Mouse (Mus musculus) hindbrain, embryonic 10.5 days (tissue): ENCODE data around the gene Ttbk2. TPM values are rescaled to one million over a fixed set of nuclear protein-coding genes. Genes with fewer than 3 reads are reported as not detected.

Source experiments
- DNase-seq: peaks from one replicate; pipeline ENCODE4 v3.0.0-alpha.2; 2017; ENCODE audit warnings: low spot score
- H3K27ac ChIP-seq: fragments of 300-500 bp; sonication (generic); 2 replicates; pipeline ENCODE4 v1.5.1; 2016; ENCODE audit warnings: mild to moderate bottlenecking, moderate library complexity
- H3K27me3 ChIP-seq: fragments of 300-500 bp; sonication (generic); 2 replicates; pipeline ENCODE4 v1.6.1; 2016; ENCODE audit warnings: mild to moderate bottlenecking; ENCODE audit not compliant: poor library complexity, insufficient read depth, severe bottlenecking
- H3K36me3 ChIP-seq: fragments of 300-500 bp; sonication (generic); 2 replicates; pipeline ENCODE4 v1.6.1; 2016; ENCODE audit warnings: mild to moderate bottlenecking, moderate library complexity
- H3K4me1 ChIP-seq: fragments of 300-500 bp; sonication (generic); replicated peaks from 2 replicates; pipeline ENCODE4 v1.6.1; 2016; ENCODE audit warnings: mild to moderate bottlenecking
- H3K4me3 ChIP-seq: fragments of 300-500 bp; sonication (generic); 2 replicates; pipeline ENCODE4 v1.5.1; 2016; ENCODE audit warnings: mild to moderate bottlenecking, moderate library complexity
- H3K9me3 ChIP-seq: fragments of 300-500 bp; sonication (generic); 2 replicates; pipeline ENCODE4 v1.6.1; 2016; ENCODE audit warnings: mild to moderate bottlenecking, moderate library complexity
- WGBS: fragments of 180-500 bp; shearing (Covaris S2); methylation state at CpG from one replicate; pipeline ENCODE4 v1.1.7; 2016; 5-methylcytosine and 5-hydroxymethylcytosine counted together
- polyA plus RNA-seq: library from polyadenylated mRNA; unstranded; fragments of >200 nt; fragmentation: Nextera tagmentation; extraction: Ambion mirVana; gene quantifications from 2 replicates; pipeline ENCODE4 v1.2.1, GENCODE M21; 2016

Ttbk2 gene
- polyA plus RNA-seq, 1 experiment from 2014 or later = 5.6 TPM

DNA sequence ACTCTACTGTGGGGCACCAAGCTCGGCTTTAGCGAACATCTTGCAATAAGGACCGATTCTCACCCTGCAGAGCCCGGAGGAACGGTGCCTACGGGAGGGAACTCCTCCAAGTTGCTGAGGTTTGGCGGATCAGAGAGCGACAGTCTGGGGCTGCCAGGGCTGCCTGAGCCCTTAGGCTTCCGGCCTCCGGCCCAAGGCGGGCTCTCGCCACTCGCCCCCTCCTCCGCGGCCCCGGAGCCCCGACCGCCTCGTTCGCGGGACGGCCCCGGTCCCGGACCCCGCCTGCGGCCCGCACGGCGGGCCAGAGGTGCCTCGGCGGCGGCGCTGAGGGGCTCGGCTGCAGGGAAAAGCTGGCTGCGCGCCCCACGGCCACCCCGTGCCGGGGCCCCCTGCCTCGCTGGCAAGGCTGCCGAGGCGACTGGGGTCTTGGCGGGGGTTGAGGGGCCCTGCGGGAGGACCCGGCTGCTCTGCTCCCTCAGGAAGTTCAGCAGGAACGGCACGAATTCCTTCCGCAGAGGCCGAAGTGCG is 119.7 kb downstream of the Ttbk2 start:
- under 1% methylated on average over 50 of the region's 50 CpGs for WGBS
- Histone ChIP-seq H3K27ac (peak overlapping the region; percentile 94), H3K9me3 (no peaks in the 10 kb centered on the region), H3K4me3 (peak overlapping the region; percentile 99), H3K27me3 (no peaks in the 10 kb centered on the region), H3K36me3 (peaks cover 31% of the 10 kb centered on the region), H3K4me1 (peaks cover 36% of the 10 kb centered on the region)
- no peak for DNase-seq

DNA sequence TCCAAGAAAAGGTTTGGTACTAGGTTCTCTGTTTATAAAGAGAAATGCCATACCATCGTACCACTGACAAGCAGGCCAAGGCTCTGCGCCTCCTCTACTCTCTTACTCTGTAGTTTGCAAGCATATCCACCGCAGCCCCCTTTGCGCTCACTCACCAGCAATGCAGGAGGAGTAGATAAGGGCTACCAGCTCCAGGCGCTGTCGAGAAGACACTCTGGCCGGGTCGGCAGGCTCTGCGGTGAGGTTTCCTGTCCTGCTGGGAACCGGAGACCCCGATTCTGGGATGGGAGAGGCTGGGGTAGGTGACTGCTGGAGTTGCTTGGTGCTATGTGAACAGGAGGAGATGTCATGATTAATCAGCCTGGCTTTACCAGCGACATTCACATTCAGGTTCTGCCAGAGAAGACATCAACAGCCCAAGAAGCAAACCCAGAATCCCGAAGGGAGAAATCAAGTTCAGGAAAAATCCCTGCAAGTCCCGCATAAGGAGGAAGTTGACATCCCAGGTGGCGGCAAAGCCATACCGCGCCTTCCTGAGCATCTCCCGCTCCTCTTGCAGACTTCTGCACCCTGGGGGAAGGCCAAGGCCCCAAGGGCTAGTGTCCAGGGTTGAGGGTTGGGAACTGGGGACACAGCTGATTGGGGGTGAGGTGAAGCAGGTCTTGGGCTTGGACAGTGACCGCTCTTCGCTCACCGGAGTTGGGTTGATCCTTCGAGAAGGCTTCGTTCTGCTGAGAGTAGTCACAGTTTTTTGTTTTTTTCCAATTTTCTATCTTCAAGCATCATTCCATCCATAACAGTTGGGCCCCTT is 120.4 kb downstream of the Ttbk2 start:
- peak overlapping the region; percentile 94 for H3K27ac ChIP-seq
- H3K4me3 ChIP-seq = peak overlapping the region; percentile 99
- H3K36me3 ChIP-seq = peaks cover 38% of the 10 kb centered on the region
- no peaks in the 10 kb centered on the region for H3K9me3 ChIP-seq
- no peaks in the 10 kb centered on the region for H3K27me3 ChIP-seq
- H3K4me1 ChIP-seq = peaks cover 36% of the 10 kb centered on the region
- peak; percentile 19 for DNase-seq
- 10% methylated on average over 23 of the region's 23 CpGs for WGBS

GRCm38 (mm10) chr2:120724176-120724575 is 126.2 kb downstream of the Ttbk2 start:
- peaks cover 10% of the 10 kb centered on the region for H3K4me1 ChIP-seq
- no peak overlapping the region for H3K4me3 ChIP-seq
- 90% methylated on average over 6 of the region's 6 CpGs for WGBS
- no peak overlapping the region for H3K27ac ChIP-seq
- H3K36me3 ChIP-seq = peaks cover 94% of the 10 kb centered on the region
- no peak for DNase-seq
- no peaks in the 10 kb centered on the region for H3K9me3 ChIP-seq
- no peaks in the 10 kb centered on the region for H3K27me3 ChIP-seq

DNA sequence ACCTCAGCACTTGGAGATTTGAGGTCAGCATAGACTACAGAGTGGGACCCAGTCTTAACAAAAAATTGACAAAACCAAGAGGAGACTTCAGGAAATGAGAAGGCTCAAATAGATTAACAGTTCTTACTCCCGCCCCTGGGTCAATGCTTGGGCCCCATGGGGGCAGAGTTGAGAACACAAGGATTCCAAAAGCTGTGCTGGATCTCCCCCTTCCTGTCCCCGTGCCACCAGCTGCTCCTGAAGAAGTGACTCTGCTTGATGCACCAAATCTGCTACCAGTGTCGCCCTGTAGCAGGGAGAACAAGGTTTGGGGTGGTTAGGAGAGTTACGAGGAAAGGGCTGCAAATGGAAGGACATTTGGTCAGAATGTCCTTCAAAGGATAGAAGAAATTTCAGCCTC is 126.8 kb downstream of the Ttbk2 start:
- Histone ChIP-seq H3K9me3 (no peaks in the 10 kb centered on the region), H3K27ac (no peak overlapping the region), H3K27me3 (no peaks in the 10 kb centered on the region), H3K36me3 (peaks cover 98% of the 10 kb centered on the region), H3K4me1 (peaks cover 4% of the 10 kb centered on the region), H3K4me3 (no peak overlapping the region)
- 84% methylated on average over 4 of the region's 4 CpGs for WGBS
- no peak for DNase-seq

- DNase-seq = no peak
These were observed 127.9 kb downstream of the Ttbk2 start for GRCm38 (mm10) chr2:120722491-120722890.

DNA sequence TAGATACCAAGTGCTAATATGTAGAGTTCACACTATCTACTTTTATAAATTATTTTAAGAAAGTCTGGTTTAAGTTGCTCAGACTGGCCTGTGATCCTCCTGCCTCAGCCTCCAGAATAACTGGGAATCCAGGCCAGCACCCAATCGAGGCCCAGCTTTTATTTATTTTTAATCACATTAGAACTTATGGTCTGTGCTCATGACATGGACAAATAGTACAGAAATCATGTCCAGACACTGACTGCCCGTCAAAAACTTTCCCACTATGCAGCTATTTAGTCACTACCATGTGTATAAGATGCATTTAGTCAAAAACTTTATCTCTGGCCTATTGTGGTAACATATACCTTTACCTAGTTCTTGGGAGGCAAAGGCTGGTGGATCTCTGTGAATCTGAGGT is 128.5 kb downstream of the Ttbk2 start:
- Histone ChIP-seq H3K9me3 (no peaks in the 10 kb centered on the region), H3K4me3 (no peak overlapping the region), H3K27ac (no peak overlapping the region), H3K36me3 (peaks cover 98% of the 10 kb centered on the region), H3K27me3 (no peaks in the 10 kb centered on the region), H3K4me1 (no peaks in the 10 kb centered on the region)
- 89% methylated on average over 2 of the region's 2 CpGs for WGBS
- DNase-seq = no peak

More at GRCm38 (mm10) chr2:120722491-120722890, 127.9 kb downstream of the Ttbk2 start:
- Histone ChIP-seq H3K36me3 (peaks cover 98% of the 10 kb centered on the region), H3K4me3 (no peak overlapping the region), H3K4me1 (no peaks in the 10 kb centered on the region), H3K9me3 (no peaks in the 10 kb centered on the region), H3K27me3 (no peaks in the 10 kb centered on the region), H3K27ac (no peak overlapping the region)
- WGBS = 84% methylated on average over 8 of the region's 8 CpGs

- Histone ChIP-seq H3K36me3 (peaks cover 98% of the 10 kb centered on the region), H3K9me3 (no peaks in the 10 kb centered on the region), H3K4me3 (no peak overlapping the region), H3K4me1 (no peaks in the 10 kb centered on the region), H3K27me3 (no peaks in the 10 kb centered on the region), H3K27ac (no peak overlapping the region)
- DNase-seq = no peak
- WGBS = 94% methylated on average over 6 of the region's 6 CpGs
These were observed 129.6 kb downstream of the Ttbk2 start for GRCm38 (mm10) chr2:120720821-120721220.

DNA sequence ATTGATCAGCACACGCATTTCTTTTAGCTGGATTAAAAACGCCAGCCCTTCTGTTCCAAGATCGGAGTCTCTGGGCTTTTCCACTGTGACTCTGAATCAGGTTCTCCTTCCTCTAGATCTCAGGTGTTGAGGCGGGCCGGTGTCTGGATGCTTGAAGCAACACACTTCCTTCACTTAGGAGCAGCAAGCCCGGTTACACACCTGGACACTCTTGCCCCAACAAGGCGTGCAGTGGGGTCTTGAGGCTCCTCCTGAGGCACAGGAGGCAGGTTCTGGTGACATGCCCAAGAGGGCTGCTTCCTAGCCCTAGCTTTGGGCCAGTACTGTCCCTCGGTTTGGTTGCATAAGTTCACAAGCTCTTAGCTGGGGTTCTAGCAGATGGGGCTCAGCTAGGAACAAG is 131.9 kb downstream of the Ttbk2 start:
- WGBS = 94% methylated on average over 8 of the region's 8 CpGs
- no peaks in the 10 kb centered on the region for H3K27me3 ChIP-seq
- H3K9me3 ChIP-seq = no peaks in the 10 kb centered on the region
- no peaks in the 10 kb centered on the region for H3K4me1 ChIP-seq
- peaks cover 98% of the 10 kb centered on the region for H3K36me3 ChIP-seq
- H3K27ac ChIP-seq = no peak overlapping the region
- no peak overlapping the region for H3K4me3 ChIP-seq
- DNase-seq = no peak

DNA sequence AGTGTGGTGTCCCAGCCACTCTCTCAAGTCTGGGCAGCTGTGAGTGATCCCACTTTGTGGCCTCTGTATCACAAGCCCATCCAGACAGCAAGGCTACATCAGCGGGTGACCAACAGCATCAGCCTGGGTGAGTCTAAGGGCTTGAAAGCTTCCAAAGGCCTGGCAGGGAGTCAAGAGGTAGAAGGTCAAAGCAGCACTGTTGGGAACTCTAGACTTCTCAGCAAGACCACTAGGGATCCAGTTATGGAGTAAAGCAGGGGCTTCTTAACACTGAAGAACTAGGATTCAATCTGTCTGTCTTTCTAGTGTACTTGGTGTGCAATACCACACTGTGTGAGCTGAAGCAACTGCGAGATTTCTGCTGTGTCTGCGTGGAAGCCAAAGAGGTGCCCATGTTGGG is 137.0 kb downstream of the Ttbk2 start:
- H3K9me3 ChIP-seq = no peaks in the 10 kb centered on the region
- no peak overlapping the region for H3K27ac ChIP-seq
- H3K36me3 ChIP-seq = peaks cover 79% of the 10 kb centered on the region
- no peaks in the 10 kb centered on the region for H3K4me1 ChIP-seq
- DNase-seq = no peak
- no peaks in the 10 kb centered on the region for H3K27me3 ChIP-seq
- 96% methylated on average over 3 of the region's 3 CpGs for WGBS
- no peak overlapping the region for H3K4me3 ChIP-seq

DNA sequence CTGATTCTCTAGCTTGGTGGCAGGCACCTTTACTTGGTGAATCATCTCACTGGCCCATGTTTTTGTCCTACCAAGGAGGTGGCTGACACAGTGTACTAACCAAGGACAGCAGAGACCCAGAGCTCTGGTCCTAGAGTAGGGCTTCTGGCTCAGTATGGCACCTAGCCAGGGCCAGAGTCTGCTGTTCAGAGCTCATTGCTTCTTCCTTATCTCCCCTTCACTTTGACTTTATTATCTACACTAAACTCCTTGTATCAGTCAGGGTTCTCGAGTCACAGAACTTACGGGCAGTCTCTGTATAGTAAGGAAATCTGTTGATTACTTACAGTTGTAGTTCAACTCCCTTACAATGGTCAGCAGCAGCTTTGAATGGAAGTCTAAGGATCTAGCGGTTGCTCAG is 139.5 kb downstream of the Ttbk2 start:
- H3K36me3 ChIP-seq = peaks cover 54% of the 10 kb centered on the region
- no peak overlapping the region for H3K27ac ChIP-seq
- no peaks in the 10 kb centered on the region for H3K27me3 ChIP-seq
- no peaks in the 10 kb centered on the region for H3K9me3 ChIP-seq
- no peak for DNase-seq
- WGBS = 92% methylated on average over 3 of the region's 3 CpGs
- H3K4me1 ChIP-seq = no peaks in the 10 kb centered on the region
- no peak overlapping the region for H3K4me3 ChIP-seq

DNA sequence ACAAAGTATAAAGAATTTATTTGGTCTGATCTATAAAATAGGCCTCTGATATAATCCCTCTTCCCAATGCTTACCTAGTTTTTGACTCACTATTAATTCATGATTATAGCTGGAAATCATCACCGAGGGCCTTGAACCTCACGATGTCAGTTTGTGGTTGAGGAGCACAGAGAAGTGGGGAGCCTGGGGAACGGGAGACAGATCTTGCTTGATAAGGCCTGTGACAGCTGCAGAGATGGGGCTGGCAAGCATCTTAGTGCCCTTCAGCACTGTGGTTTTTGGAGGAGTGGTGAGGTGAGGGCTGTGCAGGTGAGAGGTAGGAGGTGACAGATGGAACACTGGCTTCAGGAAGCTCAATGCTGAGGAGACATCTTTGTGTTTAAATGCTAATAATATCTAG is 140.2 kb downstream of the Ttbk2 start:
- H3K27ac ChIP-seq = no peak overlapping the region
- no peaks in the 10 kb centered on the region for H3K27me3 ChIP-seq
- WGBS = 91% methylated on average over 3 of the region's 3 CpGs
- H3K36me3 ChIP-seq = peaks cover 46% of the 10 kb centered on the region
- no peak for DNase-seq
- no peaks in the 10 kb centered on the region for H3K9me3 ChIP-seq
- no peaks in the 10 kb centered on the region for H3K4me1 ChIP-seq
- no peak overlapping the region for H3K4me3 ChIP-seq

- H3K27me3 ChIP-seq = no peaks in the 10 kb centered on the region
- DNase-seq = no peak
- no peaks in the 10 kb centered on the region for H3K4me1 ChIP-seq
These were observed 143.4 kb downstream of the Ttbk2 start for GRCm38 (mm10) chr2:120707041-120707440.

DNA sequence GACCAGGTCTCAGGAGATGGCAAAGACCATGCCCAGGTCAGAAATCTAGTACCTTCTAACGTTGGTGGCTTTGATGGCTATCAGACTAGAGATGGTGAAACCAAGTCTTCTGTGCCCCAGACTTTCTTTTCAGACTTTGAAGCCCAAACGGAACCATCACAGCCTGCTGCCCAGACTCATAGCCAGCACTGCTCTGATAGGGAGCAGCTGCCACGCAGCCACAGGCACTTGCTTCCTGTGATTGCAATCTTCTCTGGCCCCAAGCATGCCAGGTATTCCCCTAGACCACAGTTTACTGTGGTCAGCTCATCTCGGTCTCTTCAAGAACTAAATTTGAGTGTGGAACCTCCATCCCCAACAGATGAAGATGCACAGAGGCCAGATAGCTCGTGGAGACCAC is 147.7 kb downstream of the Ttbk2 start:
- Histone ChIP-seq H3K36me3 (peaks cover 15% of the 10 kb centered on the region), H3K27ac (no peak overlapping the region), H3K4me1 (no peaks in the 10 kb centered on the region), H3K27me3 (no peaks in the 10 kb centered on the region), H3K9me3 (no peaks in the 10 kb centered on the region), H3K4me3 (no peak overlapping the region)
- no peak for DNase-seq
- 84% methylated on average over 5 of the region's 5 CpGs for WGBS

More at GRCm38 (mm10) chr2:120707041-120707440, 143.4 kb downstream of the Ttbk2 start:
- Histone ChIP-seq H3K27ac (no peak overlapping the region), H3K9me3 (no peaks in the 10 kb centered on the region), H3K4me3 (no peak overlapping the region), H3K36me3 (peaks cover 23% of the 10 kb centered on the region; the same call in 1 of the 2 replicates)
